Mouse (Mus musculus): Measurements from ENCODE around the gene Mrpl55. TPM values are rescaled to one million over a fixed set of nuclear protein-coding genes. Genes with fewer than 3 reads are reported as not detected.

Mrpl55 gene
- polyA plus RNA-seq, 1 experiment from 2014 or later: 100 TPM

DNA sequence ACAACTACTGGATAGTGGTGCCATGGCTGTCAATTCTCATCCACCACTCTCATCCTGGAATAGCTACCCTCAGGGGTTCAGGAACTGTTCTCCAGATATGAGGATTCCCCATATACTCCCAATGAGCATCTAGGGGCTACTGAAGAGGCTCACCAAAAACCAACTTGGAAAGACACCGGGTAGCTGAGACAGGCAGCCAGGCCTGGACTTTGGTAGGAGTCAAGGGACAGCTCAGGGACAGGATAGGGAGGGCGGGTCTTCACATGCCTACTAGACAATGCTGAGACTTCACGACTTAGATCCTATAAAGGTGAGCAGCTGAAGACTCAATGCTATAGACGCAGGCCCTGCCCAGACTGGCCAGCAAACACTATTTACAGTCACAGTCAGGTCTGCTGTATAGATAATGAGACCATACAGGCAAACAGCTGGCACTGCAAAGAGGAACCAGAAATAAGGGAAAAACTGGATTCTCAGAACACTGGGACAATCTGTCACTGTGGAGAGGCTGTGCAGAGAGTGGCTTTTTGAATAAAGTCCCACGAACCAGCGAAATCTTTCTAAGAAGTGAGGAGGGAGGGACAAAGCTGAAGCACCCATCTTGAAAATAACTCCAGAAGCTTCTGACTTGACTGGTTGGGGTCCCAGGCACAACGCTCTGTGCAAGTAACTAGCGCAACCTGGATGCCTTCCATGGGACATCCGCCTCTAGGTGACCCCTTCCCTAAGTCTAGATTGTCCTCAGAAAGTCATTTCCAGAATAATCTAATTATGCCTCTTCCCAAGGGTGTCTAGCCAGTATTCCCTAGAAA is 39.6 kb upstream of the Mrpl55 start:
- Histone ChIP-seq H3K36me3 (ENCODE audit: insufficient read depth) (no peaks in the 10 kb centered on the region; the same call in 1 of the 2 replicates), H3K4me3 (ENCODE audit: low read depth, low read length) (peak overlapping the region; percentile 70), H3K27me3 (ENCODE audit: insufficient read depth, low read length) (no peaks in the 10 kb centered on the region), H3K4me1 (ENCODE audit: insufficient read depth) (peaks cover 5% of the 10 kb centered on the region), H3K4me2 (peak overlapping the region; percentile 69), H3K9ac (peak overlapping the region; percentile 92), H3K27ac (ENCODE audit: low read depth) (peak overlapping the region; percentile 100), H3K9me3 (ENCODE audit: low read depth, low read length) (no peaks in the 10 kb centered on the region)
- no peak for TF ChIP-seq CTCF (IDR thresholded peaks at IDR 0.05; ENCODE audit: low read depth)
- DNase-seq (no peak), ATAC-seq (ENCODE audit: insufficient read depth) (peak; percentile 25; the same call in 1 of the 2 replicates)
- WGBS: 60% methylated on average over 9 of the region's 9 CpGs

DNA sequence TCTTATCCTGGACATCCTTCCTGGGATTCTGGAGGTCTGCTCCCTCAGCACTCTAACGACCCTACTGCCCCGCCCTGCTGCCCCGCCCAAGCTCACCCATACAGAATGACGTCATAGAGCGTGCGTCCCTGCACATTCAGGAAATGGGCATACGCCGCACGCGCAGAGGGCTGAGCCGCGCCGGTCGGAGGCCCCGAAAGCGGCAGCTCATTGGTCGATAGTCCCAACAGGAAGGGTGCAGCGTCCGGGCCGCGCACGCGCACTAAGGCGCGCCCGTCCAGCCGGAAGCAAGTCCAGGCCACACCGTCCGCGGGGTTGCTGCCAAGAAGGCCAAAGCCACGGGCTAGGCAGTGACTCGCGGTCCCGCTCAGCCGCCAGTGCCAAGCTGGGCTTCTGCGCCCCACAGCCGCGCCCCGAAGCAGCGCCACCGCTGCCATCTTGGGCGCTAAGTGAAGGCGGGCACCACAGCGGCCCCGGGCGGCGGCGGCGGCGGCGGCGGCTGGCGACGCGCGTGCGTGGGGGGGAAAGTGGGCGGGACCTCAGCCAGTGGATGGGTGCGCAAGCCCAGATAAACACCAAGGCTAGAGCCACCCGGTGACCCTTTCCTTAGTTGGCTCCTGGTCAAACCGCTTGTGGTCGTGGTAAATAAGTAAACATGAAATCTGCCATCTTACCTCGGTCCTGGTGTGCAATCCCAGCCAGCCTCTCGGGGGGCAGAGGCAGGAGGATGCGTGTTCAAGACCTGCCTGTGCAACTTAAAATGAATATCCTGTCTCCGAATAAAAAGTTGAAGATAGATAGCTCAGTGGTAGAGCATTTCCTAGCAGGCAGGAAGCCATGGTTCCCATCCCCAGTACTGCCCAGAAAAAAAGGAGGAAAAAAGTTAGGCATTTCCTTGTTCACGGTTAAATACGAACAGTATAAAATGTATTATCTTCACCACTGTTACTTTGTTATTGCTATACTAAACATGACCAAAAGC is 38.7 kb upstream of the Mrpl55 start, which contains the start of gene Iba57:
Gene Iba57 (minus strand): TSS at position 485 of the 982 bp plus-strand sequence.
- DNase-seq (peak; percentile 99), ATAC-seq (ENCODE audit: insufficient read depth) (peak; percentile 99)
- no peaks in the 10 kb centered on the region for H3K9me3 ChIP-seq (ENCODE audit: low read depth, low read length)
- peak within 1 kb of the TSS; percentile 100 for H3K27ac ChIP-seq (ENCODE audit: low read depth)
- H3K4me2 ChIP-seq: peak within 1 kb of the TSS; percentile 69
- peaks cover 5% of the 10 kb centered on the region for H3K4me1 ChIP-seq (ENCODE audit: insufficient read depth)
- peak within 1 kb of the TSS; percentile 70 for H3K4me3 ChIP-seq (ENCODE audit: low read depth, low read length)
- no peaks in the 10 kb centered on the region for H3K27me3 ChIP-seq (ENCODE audit: insufficient read depth, low read length)
- no peaks in the 10 kb centered on the region for H3K36me3 ChIP-seq (ENCODE audit: insufficient read depth)
- peak within 1 kb of the TSS; percentile 92 for H3K9ac ChIP-seq
- WGBS: 2% methylated on average over 68 of the region's 68 CpGs
- no peak; the same call in 1 of the 2 replicates for TF ChIP-seq CTCF (IDR thresholded peaks at IDR 0.05; ENCODE audit: low read depth)

DNA sequence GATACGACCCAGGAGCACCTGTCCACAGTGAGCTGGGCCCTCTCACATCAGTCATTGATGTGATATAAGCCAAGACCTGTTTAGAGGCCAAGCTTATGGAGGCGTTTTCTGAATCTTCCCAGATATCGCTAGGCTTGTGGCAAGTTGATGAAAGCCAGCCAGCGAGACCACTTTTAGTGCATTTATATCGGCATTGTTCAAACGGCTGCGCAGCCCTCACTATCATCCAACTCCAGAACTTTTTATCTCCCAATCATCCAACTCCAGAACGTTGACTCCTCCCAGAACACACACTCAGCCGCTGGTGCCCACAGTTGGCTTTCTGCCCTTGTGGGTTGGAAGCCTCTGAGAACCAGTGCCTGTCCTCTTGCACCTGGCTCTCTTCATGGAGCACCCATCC is 37.9 kb upstream of the Mrpl55 start:
- Histone ChIP-seq H3K9ac (peak overlapping the region; percentile 92), H3K27me3 (ENCODE audit: insufficient read depth, low read length) (no peaks in the 10 kb centered on the region), H3K4me3 (ENCODE audit: low read depth, low read length) (peak overlapping the region; percentile 70), H3K9me3 (ENCODE audit: low read depth, low read length) (no peaks in the 10 kb centered on the region), H3K36me3 (ENCODE audit: insufficient read depth) (no peaks in the 10 kb centered on the region), H3K4me1 (ENCODE audit: insufficient read depth) (peaks cover 5% of the 10 kb centered on the region), H3K27ac (ENCODE audit: low read depth) (peak overlapping the region; percentile 100), H3K4me2 (peak overlapping the region; percentile 69)
- no peak for ATAC-seq (ENCODE audit: insufficient read depth)
- no peak for TF ChIP-seq CTCF (IDR thresholded peaks at IDR 0.05; ENCODE audit: low read depth)
- no peak for DNase-seq
- 73% methylated on average over 9 of the region's 9 CpGs for WGBS

DNA sequence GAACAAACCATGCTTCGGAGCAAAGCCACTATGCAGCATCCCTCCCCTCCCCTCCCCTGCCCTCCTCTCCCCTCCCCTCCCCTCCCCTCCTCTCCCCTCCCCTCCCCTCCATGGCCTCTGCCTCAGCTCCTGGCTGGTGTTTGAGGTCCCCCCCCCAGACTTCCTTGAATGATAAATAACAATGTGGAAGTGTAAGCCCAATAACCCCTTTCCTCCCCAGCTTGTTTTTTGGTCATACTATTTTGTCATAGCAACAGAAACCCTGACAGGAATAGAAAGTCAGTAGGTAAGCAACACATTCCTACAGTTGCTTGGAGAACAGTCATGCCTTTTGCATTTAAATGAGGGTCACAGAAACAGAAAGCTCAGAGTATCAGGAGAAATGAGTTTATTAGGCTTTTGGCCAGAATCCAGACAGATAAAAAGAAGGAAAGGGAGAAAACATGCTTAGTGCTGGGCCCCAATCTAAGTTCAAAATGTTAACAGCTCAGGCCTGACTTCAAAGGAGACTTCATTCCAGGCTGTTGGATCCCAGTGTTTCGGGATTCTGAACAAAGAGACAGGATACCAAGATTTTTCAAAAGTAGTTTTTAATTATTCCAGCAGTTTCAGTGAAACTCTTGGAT is 36.6 kb upstream of the Mrpl55 start:
- WGBS: 38% methylated on average over 2 of the region's 2 CpGs
- no peaks in the 10 kb centered on the region for H3K27me3 ChIP-seq (ENCODE audit: insufficient read depth, low read length)
- no peak overlapping the region for H3K4me2 ChIP-seq
- ATAC-seq (ENCODE audit: insufficient read depth) (no peak), DNase-seq (peak; percentile 53)
- H3K4me1 ChIP-seq (ENCODE audit: insufficient read depth): peaks cover 5% of the 10 kb centered on the region
- H3K27ac ChIP-seq (ENCODE audit: low read depth): 0 out of 2 replicates have a peak overlapping the region, but pooled peaks have one; percentile 27
- H3K9me3 ChIP-seq (ENCODE audit: low read depth, low read length): no peaks in the 10 kb centered on the region
- no peak for TF ChIP-seq CTCF (IDR thresholded peaks at IDR 0.05; ENCODE audit: low read depth)
- no peak overlapping the region for H3K9ac ChIP-seq
- H3K36me3 ChIP-seq (ENCODE audit: insufficient read depth): no peaks in the 10 kb centered on the region
- no peak overlapping the region for H3K4me3 ChIP-seq (ENCODE audit: low read depth, low read length)

DNA sequence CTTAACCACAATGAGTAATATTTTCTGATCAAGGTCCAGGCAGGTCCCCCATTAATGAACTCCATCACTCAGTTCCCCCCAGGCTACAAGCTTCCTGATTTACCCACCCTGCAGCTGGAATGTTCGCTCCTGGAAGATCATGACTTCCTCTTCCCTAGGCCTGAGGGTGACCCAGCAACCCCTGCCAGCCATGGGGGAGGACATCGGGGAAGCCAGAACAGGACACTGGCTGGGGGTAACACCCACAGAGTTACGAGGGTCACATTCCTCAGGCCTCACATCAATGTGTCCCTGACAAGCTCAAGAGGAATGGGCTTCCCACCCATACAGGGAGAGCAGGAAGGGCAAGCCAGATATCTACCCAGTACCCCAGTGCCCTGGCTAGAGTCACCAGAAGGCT is 32.5 kb upstream of the Mrpl55 start:
- DNase-seq: no peak
- H3K27ac ChIP-seq (ENCODE audit: low read depth): no peak overlapping the region
- ATAC-seq (ENCODE audit: insufficient read depth): no peak
- peaks cover 8% of the 10 kb centered on the region for H3K27me3 ChIP-seq (ENCODE audit: insufficient read depth, low read length)
- H3K36me3 ChIP-seq (ENCODE audit: insufficient read depth): no peaks in the 10 kb centered on the region
- no peaks in the 10 kb centered on the region for H3K4me1 ChIP-seq (ENCODE audit: insufficient read depth)
- H3K9me3 ChIP-seq (ENCODE audit: low read depth, low read length): no peaks in the 10 kb centered on the region
- 29% methylated on average over 3 of the region's 3 CpGs for WGBS
- H3K9ac ChIP-seq: no peak overlapping the region
- TF ChIP-seq CTCF (IDR thresholded peaks at IDR 0.05; ENCODE audit: low read depth): no peak
- no peak overlapping the region for H3K4me2 ChIP-seq
- no peak overlapping the region for H3K4me3 ChIP-seq (ENCODE audit: low read depth, low read length)

DNA sequence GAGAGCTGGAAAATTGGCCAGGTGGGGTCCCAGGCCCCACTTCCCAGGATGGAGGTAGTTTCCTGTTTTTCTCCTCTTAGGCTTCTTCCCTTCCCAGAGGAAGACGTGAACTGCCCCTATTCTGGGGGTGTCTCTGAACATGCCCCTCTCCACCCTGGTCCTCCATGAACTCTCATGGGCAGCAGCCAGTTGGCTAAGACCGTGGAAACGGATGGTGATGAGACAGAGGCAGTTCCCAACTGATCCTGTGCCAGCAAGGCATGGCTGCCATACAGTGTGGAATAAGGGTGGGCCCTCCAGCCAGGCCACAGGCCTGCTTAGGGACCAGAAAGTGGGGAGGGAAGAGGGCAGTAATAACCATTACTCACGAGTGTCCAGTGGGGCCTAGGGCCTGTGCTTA is 31.7 kb upstream of the Mrpl55 start:
- DNase-seq (no peak), ATAC-seq (ENCODE audit: insufficient read depth) (no peak)
- H3K27me3 ChIP-seq (ENCODE audit: insufficient read depth, low read length): peaks cover 15% of the 10 kb centered on the region
- H3K27ac ChIP-seq (ENCODE audit: low read depth): no peak overlapping the region
- no peak overlapping the region for H3K4me3 ChIP-seq (ENCODE audit: low read depth, low read length)
- no peak overlapping the region for H3K9ac ChIP-seq
- no peaks in the 10 kb centered on the region for H3K9me3 ChIP-seq (ENCODE audit: low read depth, low read length)
- H3K4me2 ChIP-seq: no peak overlapping the region
- no peak for TF ChIP-seq CTCF (IDR thresholded peaks at IDR 0.05; ENCODE audit: low read depth)
- H3K4me1 ChIP-seq (ENCODE audit: insufficient read depth): no peaks in the 10 kb centered on the region
- WGBS: 65% methylated on average over 4 of the region's 4 CpGs
- no peaks in the 10 kb centered on the region for H3K36me3 ChIP-seq (ENCODE audit: insufficient read depth)

Data from lung, embryonic 14.5 days (tissue).